Mouse (Mus musculus): ENCODE results near the gene Cox5b. TPM values are rescaled to one million over a fixed set of nuclear protein-coding genes. Genes with fewer than 3 reads are reported as not detected.

Gene Cox5b
- total RNA-seq, 2 experiments from 2014 or later = 841 to 851 TPM

Small RNA genes within 50 kb of the gene (microRNA-seq; reads per million reads assigned to microRNA genes)
- not detected for gene Gm24133

Other genes starting within 250 kb of the Cox5b start
- 10 to 100 TPM; 36.4 to 52.2 TPM for gene Lman2l, start 246.2 kb upstream of the Cox5b start, total RNA-seq (2021)
- 1 to 10 TPM; 3.9 to 4.9 TPM for gene Cnnm4, start 219.8 kb upstream of the Cox5b start, total RNA-seq (2021)
- 10 to 100 TPM; 21.5 to 34.2 TPM for gene Cnnm3, start 179.6 kb upstream of the Cox5b start, total RNA-seq (2021)
- gene Ankrd23, start 154.6 kb upstream of the Cox5b start, total RNA-seq (2021) = 1 to 10 TPM; 6.4 to 8.1 TPM
- gene Gm42417, start 152.0 kb upstream of the Cox5b start, total RNA-seq (2021) = under 1 TPM in 1 of 2 experiments, not detected in 1; 0.49 TPM
- 10 to 100 TPM; 11.3 to 12.6 TPM for gene Ankrd39, start 144.0 kb upstream of the Cox5b start, total RNA-seq (2021)
- gene Sema4c, start 133.1 kb upstream of the Cox5b start, total RNA-seq (2021) = 10 to 100 TPM; 18.6 to 19.5 TPM
- gene Fam178b, start 8.3 kb upstream of the Cox5b start, total RNA-seq (2021) = under 1 TPM; 0.36 to 0.40 TPM
- gene 4933424G06Rik, start 18.7 kb downstream of the Cox5b start, total RNA-seq (2021) = not detected
- gene Actr1b, start 23.0 kb downstream of the Cox5b start, total RNA-seq (2021) = 100 to 1,000 TPM; 136 to 141 TPM
- gene Zap70, start 70.3 kb downstream of the Cox5b start, total RNA-seq (2021) = under 1 TPM; 0.53 to 0.56 TPM

All from adrenal gland, postnatal 36 days (tissue).